Mouse (Mus musculus): Measurements from ENCODE around the gene Cgrrf1. TPM values are rescaled to one million over a fixed set of nuclear protein-coding genes. Genes with fewer than 3 reads are reported as not detected.
A peak's percentile ranks its signal among the peaks of the same experiment; 100 is the strongest.
"Not testable (repeated sequence)": the region's sequence is repeated elsewhere in the genome, so short reads cannot be mapped to it uniquely, and the experiment has no call there.

Gene Cgrrf1
- 10 to 100 TPM; 38.2 to 39.0 TPM for total RNA-seq (2021)
- long read RNA-seq, experiment 1, transcript Cgrrf1-201 (6 exons, 1,324 nt), result major isoform, 24 of 33 reads
- long read RNA-seq, experiment 1, partial matches to known transcripts, result 1 of 33 reads
- long read RNA-seq, experiment 1, other reads (novel, unspliced or antisense), result 5 of 33 reads
- long read RNA-seq, experiment 2, transcript Cgrrf1-204 (2 exons, 419 nt), result minor isoform, 6 of 38 reads
- long read RNA-seq, experiment 2, transcript Cgrrf1-201 (6 exons, 1,324 nt), result major isoform, 25 of 38 reads
- long read RNA-seq, experiment 2, partial matches to known transcripts, result 1 of 38 reads
- long read RNA-seq, experiment 2, other reads (novel, unspliced or antisense), result 5 of 38 reads

GRCm38 (mm10) chr14:46831837-46832333 is at the start of gene Cgrrf1:
TSS of gene Cgrrf1 (plus strand) at chr14:46832125.
- DNase-seq, result peak; percentile 97
- intact Hi-C loops (cut with DNase I; ENCODE audit: low total_unique reads), result no loop called here

GRCm38 (mm10) chr14:46782187-46782828 is 49.6 kb upstream of the Cgrrf1 start:
- intact Hi-C loops (cut with DNase I; ENCODE audit: low total_unique reads), result no loop called here

GRCm38 (mm10) chr14:46783327-46783926 is 48.5 kb upstream of the Cgrrf1 start:
- intact Hi-C loops (cut with DNase I; ENCODE audit: low total_unique reads), result no loop called here
- no peak for DNase-seq

More at GRCm38 (mm10) chr14:46782187-46782828, 49.6 kb upstream of the Cgrrf1 start:
- DNase-seq, result no peak

GRCm38 (mm10) chr14:46785247-46785646 is 46.7 kb upstream of the Cgrrf1 start:
- intact Hi-C loops (cut with DNase I; ENCODE audit: low total_unique reads), result no loop called here

GRCm38 (mm10) chr14:46787454-46787786 is 44.5 kb upstream of the Cgrrf1 start:
- DNase-seq, result no peak
- intact Hi-C loops (cut with DNase I; ENCODE audit: low total_unique reads), result no loop called here

More at GRCm38 (mm10) chr14:46785247-46785646, 46.7 kb upstream of the Cgrrf1 start:
- DNase-seq, result no peak

- intact Hi-C loops (cut with DNase I; ENCODE audit: low total_unique reads), result no loop called here
- DNase-seq, result peak; percentile 90
Measured at GRCm38 (mm10) chr14:46787787-46788504, 44.0 kb upstream of the Cgrrf1 start, which contains the start of gene Cnih1. TSS of gene Cnih1 (minus strand) at chr14:46788411.

- intact Hi-C loops (cut with DNase I; ENCODE audit: low total_unique reads), result no loop called here
- DNase-seq, result no peak
Measured at GRCm38 (mm10) chr14:46788505-46788901, 43.4 kb upstream of the Cgrrf1 start.

GRCm38 (mm10) chr14:46790303-46790702 is 41.6 kb upstream of the Cgrrf1 start:
- intact Hi-C loops (cut with DNase I; ENCODE audit: low total_unique reads), result no loop called here
- no peak for DNase-seq

GRCm38 (mm10) chr14:46790723-46791122 is 41.2 kb upstream of the Cgrrf1 start:
- intact Hi-C loops (cut with DNase I; ENCODE audit: low total_unique reads), result no loop called here
- no peak for DNase-seq

- intact Hi-C loops (cut with DNase I; ENCODE audit: low total_unique reads), result no loop called here
Measured at GRCm38 (mm10) chr14:46794157-46794556, 37.8 kb upstream of the Cgrrf1 start.

GRCm38 (mm10) chr14:46800684-46801345 is 31.1 kb upstream of the Cgrrf1 start:
- no peak for DNase-seq
- intact Hi-C loops (cut with DNase I; ENCODE audit: low total_unique reads), result no loop called here

More at GRCm38 (mm10) chr14:46794157-46794556, 37.8 kb upstream of the Cgrrf1 start:
- DNase-seq, result no peak

GRCm38 (mm10) chr14:46803259-46803658 is 28.7 kb upstream of the Cgrrf1 start:
- intact Hi-C loops (cut with DNase I; ENCODE audit: low total_unique reads), result no loop called here
- no peak for DNase-seq

GRCm38 (mm10) chr14:46803791-46804190 is 28.1 kb upstream of the Cgrrf1 start:
- DNase-seq, result no peak
- intact Hi-C loops (cut with DNase I; ENCODE audit: low total_unique reads), result no loop called here

- no peak for DNase-seq
- intact Hi-C loops (cut with DNase I; ENCODE audit: low total_unique reads), result no loop called here
Measured at GRCm38 (mm10) chr14:46806186-46806585, 25.7 kb upstream of the Cgrrf1 start.

- no peak for DNase-seq
- intact Hi-C loops (cut with DNase I; ENCODE audit: low total_unique reads), result no loop called here
Measured at GRCm38 (mm10) chr14:46807927-46808326, 24.0 kb upstream of the Cgrrf1 start.

- intact Hi-C loops (cut with DNase I; ENCODE audit: low total_unique reads), result no loop called here
- DNase-seq, result no peak
Measured at GRCm38 (mm10) chr14:46815640-46816039, 16.3 kb upstream of the Cgrrf1 start.

GRCm38 (mm10) chr14:46816916-46817622 is 14.9 kb upstream of the Cgrrf1 start:
- no peak for DNase-seq
- intact Hi-C loops (cut with DNase I; ENCODE audit: low total_unique reads), result no loop called here

- no peak for DNase-seq
- intact Hi-C loops (cut with DNase I; ENCODE audit: low total_unique reads), result no loop called here
Measured at GRCm38 (mm10) chr14:46818743-46819142, 13.2 kb upstream of the Cgrrf1 start.

GRCm38 (mm10) chr14:46819961-46820360 is 12.0 kb upstream of the Cgrrf1 start:
- intact Hi-C loops (cut with DNase I; ENCODE audit: low total_unique reads), result not testable (repeated sequence)

More at GRCm38 (mm10) chr14:46819961-46820360, 12.0 kb upstream of the Cgrrf1 start:
- not testable (repeated sequence) for DNase-seq

Data from gastrocnemius, postnatal 14 days (tissue).